Mouse (Mus musculus) hindbrain, embryonic 16.5 days (tissue): ENCODE results near the gene Pilrb2. TPM values are rescaled to one million over a fixed set of nuclear protein-coding genes. Genes with fewer than 3 reads are reported as not detected.
"Not testable (repeated sequence)": the region's sequence is repeated elsewhere in the genome, so short reads cannot be mapped to it uniquely, and the experiment has no call there.

Source experiments
- ATAC-seq: fragments of 200-750 bp; cut with Nextera tagmentation; 2 replicates; pipeline ENCODE4 v1.8.0; 2017; ENCODE audit warnings: moderate TSS enrichment, moderate library complexity
- H3K27ac ChIP-seq: fragments of 300-500 bp; sonication (generic); 2 replicates; pipeline ENCODE4 v1.5.1; 2014; ENCODE audit warnings: low read depth, mild to moderate bottlenecking, control low read depth, low read length, moderate library complexity
- H3K27me3 ChIP-seq: fragments of 300-500 bp; sonication (generic); replicated peaks from 2 replicates; pipeline ENCODE4 v1.6.1; 2014; ENCODE audit warnings: low read length; ENCODE audit not compliant: control insufficient read depth, insufficient read depth
- H3K36me3 ChIP-seq: fragments of 300-500 bp; sonication (generic); 2 replicates; pipeline ENCODE4 v1.6.1; 2014; ENCODE audit warnings: mild to moderate bottlenecking, low read length, moderate library complexity, mixed read lengths; ENCODE audit not compliant: control insufficient read depth, insufficient read depth
- H3K4me1 ChIP-seq: fragments of 300-500 bp; sonication (generic); 2 replicates; pipeline ENCODE4 v1.6.1; 2014; ENCODE audit warnings: low read depth, low read length; ENCODE audit not compliant: control insufficient read depth, insufficient read depth
- H3K4me2 ChIP-seq: fragments of 300-500 bp; sonication (generic); 2 replicates; pipeline ENCODE4 v1.6.1; 2014; ENCODE audit warnings: mild to moderate bottlenecking, low read length, control low read depth, moderate library complexity
- H3K4me3 ChIP-seq: fragments of 300-500 bp; sonication (generic); 2 replicates; pipeline ENCODE4 v1.5.1; 2014; ENCODE audit warnings: mild to moderate bottlenecking, low read length, control low read depth, moderate library complexity
- H3K9ac ChIP-seq: fragments of 300-500 bp; sonication (generic); 2 replicates; pipeline ENCODE4 v1.6.1; 2014; ENCODE audit warnings: low read depth, mild to moderate bottlenecking, control low read depth, low read length, moderate library complexity
- H3K9me3 ChIP-seq: fragments of 300-500 bp; sonication (generic); 2 replicates; pipeline ENCODE4 v1.6.1; 2014; ENCODE audit warnings: mild to moderate bottlenecking, low read length, moderate library complexity; ENCODE audit not compliant: control insufficient read depth
- WGBS: fragments of 180-500 bp; shearing (Covaris S2); extraction: QIAGEN DNeasy Blood & Tissue Kit; methylation state at CpG from one replicate; pipeline ENCODE4 v1.1.7; 2014; 5-methylcytosine and 5-hydroxymethylcytosine counted together
- polyA plus RNA-seq: library from polyadenylated mRNA; unstranded; fragments of >200 nt; fragmentation: Nextera tagmentation; extraction: Ambion mirVana; gene quantifications from 2 replicates; pipeline ENCODE4 v1.2.1, GENCODE M21; 2015

Pilrb2 gene
- not detected in 2 replicates for polyA plus RNA-seq

DNA sequence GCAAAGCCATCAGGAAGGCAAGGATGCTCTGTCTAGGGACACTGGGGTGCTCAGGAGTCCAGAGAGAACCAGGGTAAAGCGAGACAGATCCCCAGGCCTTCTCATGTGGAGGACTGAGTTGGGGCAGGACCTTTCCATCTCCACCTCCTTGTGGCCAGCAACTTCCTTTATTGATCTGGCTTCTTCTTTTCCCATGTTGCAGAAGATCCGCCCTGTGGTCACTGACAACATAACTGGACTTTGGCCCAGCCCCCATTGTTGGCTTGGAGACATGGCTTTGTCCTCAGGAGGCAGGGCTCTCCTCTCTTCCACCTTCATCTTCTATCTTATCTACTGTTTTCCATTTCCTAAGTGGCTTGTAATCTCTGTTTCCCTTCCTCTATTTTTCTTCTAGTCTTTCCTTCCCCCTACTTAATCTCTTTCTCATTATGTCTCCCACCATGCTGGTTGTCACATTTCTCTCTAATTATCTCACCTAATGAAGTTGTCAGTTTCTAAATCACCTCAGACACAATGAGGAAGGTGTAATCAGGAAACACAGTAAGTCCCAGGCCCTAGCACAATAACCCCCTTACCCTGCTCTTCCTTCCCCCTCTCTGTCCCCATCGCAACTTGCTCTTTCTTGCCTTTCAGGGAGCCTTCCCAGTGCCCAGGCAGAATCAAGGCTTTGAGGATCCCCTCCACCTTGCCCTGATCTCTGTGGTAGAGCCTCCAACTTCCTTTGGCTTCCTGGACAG, at the start of gene Pilrb2:
Gene Pilrb2, minus strand, starts transcription at position 172 of the 737 bp plus-strand sequence.
- not testable (repeated sequence) for H3K4me2 ChIP-seq, H3K9ac ChIP-seq, H3K9me3 ChIP-seq, H3K36me3 ChIP-seq, H3K4me3 ChIP-seq, ATAC-seq, H3K27me3 ChIP-seq, H3K4me1 ChIP-seq, H3K27ac ChIP-seq
- WGBS, result 85% methylated on average over 2 of the region's 3 CpGs

DNA sequence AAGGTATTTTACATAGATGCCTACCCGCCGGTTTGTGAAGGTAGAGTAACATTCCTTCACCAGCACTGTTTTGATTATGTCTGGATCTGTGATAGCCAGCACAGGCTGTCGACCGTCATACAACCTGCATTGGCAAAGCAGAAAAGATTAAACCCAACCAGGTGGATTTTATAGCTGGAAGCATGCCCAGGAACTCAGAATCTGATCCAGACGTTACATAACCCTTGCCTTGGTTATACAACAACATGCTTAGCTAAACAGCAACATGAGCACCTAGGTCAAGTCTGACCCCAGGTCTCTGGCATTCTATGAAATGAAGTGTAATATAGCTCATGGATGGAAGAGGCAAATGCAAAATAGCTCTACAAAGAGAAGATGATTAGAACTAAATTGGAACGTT, 43.9 kb upstream of the Pilrb2 start:
- no peak overlapping the region for H3K27ac ChIP-seq
- H3K9me3 ChIP-seq, result no peaks in the 10 kb centered on the region
- no peak for ATAC-seq
- no peaks in the 10 kb centered on the region for H3K36me3 ChIP-seq
- H3K9ac ChIP-seq, result no peak overlapping the region
- no peaks in the 10 kb centered on the region for H3K27me3 ChIP-seq
- no peak overlapping the region for H3K4me2 ChIP-seq
- H3K4me3 ChIP-seq, result no peak overlapping the region
- no peaks in the 10 kb centered on the region for H3K4me1 ChIP-seq
- WGBS, result 80% methylated on average over 6 of the region's 6 CpGs

DNA sequence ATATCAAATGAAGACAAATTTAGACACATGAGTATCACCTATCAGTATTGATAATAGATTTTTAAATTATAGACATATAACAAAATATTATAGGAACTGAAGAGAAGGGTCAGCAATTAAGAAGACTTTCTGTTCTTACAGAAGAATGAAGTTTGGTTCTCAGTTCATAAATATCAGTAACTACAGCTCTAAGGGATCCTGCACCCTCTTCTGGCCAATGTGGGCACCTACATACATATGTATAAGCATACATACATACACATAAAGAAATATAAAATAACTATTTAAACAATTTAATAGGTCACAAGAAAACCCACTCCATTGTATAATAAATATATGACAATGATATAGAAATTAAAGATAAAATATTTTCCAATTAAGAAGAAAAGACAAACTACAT, 42.9 kb upstream of the Pilrb2 start:
- no peak overlapping the region for H3K27ac ChIP-seq
- no peak for ATAC-seq
- no peak overlapping the region for H3K4me3 ChIP-seq
- no peaks in the 10 kb centered on the region for H3K27me3 ChIP-seq
- H3K4me1 ChIP-seq, result no peaks in the 10 kb centered on the region
- H3K36me3 ChIP-seq, result no peaks in the 10 kb centered on the region
- no peaks in the 10 kb centered on the region for H3K9me3 ChIP-seq
- H3K9ac ChIP-seq, result no peak overlapping the region
- no peak overlapping the region for H3K4me2 ChIP-seq

DNA sequence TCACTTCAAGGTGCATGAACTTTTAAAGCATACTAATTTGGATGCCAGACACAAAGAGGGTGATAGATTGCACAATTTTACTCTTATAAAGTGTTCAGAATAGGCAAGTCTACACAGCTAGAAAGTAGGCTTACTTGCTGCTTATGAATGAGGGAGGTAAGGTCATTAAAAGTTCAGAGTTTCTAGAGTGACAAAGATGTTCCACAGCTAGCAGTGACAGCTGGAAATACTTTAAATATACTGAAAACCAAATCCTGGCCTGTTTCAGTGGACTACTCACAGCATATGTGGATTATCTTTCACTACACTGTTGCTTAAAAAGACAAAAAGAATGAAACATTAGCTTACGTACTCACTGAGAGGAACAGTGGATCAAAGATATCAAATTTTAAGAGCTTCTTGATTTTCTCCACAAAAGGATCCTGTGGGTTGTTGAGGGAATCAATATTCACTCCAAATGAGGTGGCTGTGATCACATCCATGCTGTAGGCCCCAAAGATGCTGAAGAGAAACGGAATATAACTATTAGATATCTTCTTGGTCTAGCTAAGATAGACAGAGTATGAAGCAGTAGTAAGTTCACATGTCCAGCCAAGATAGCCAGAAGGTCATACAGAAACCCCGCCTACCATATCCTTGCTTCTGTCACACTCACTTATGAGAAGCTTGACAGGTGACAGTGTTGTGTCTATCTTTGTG, 38.1 kb upstream of the Pilrb2 start:
- Histone ChIP-seq H3K4me2 (no peak overlapping the region), H3K36me3 (no peaks in the 10 kb centered on the region)
- no peak for ATAC-seq

DNA sequence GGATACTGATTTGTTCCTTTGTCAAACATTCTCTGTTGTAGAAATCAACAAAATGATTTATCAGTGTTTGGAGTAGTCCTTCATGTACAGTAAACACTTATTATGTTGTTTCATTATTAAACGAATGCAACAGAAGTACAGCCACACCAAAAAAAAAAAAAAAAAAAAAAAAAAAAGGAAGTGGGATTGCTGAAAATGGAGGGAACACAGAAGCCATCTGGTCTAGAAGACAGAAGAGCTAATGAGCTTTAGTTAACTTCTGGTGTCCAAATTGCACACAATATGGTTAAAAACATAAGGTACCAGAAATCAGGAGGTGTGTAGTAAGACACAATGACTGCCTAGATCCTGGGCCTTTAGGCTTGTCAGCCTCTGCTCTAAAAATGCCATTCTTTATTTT, 26.2 kb upstream of the Pilrb2 start:
- Histone ChIP-seq H3K4me2 (no peak overlapping the region), H3K4me1 (no peaks in the 10 kb centered on the region), H3K36me3 (no peaks in the 10 kb centered on the region), H3K9me3 (no peaks in the 10 kb centered on the region), H3K4me3 (no peak overlapping the region), H3K27me3 (no peaks in the 10 kb centered on the region), H3K27ac (no peak overlapping the region), H3K9ac (no peak overlapping the region)
- ATAC-seq, result no peak
- 95% methylated on average over 1 of the region's 1 CpGs for WGBS

More for the DNA sequence above, 38.1 kb upstream of the Pilrb2 start:
- Histone ChIP-seq H3K4me1 (no peaks in the 10 kb centered on the region), H3K27ac (no peak overlapping the region), H3K9ac (no peak overlapping the region), H3K27me3 (no peaks in the 10 kb centered on the region), H3K9me3 (no peaks in the 10 kb centered on the region), H3K4me3 (no peak overlapping the region)
- 88% methylated on average over 3 of the region's 3 CpGs for WGBS

DNA sequence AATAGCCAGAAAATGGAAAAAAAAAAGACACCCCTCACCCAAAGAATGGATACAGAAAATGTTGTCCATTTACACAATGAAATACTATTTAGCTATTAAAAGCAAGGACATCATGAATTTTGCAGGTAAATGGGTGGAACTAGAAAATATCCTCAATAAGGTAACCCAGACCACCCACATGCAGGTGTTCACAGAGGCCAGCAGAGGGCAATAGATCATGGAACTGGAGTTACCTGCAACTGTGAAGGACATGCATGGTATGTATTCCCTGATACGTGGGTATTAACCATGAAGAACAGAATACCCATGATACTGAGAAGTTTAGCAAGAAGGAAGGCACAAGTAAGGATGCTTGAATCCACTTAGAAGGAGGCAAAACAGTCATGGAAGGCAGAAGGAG, 21.3 kb upstream of the Pilrb2 start:
- Histone ChIP-seq H3K36me3 (no peaks in the 10 kb centered on the region), H3K4me3 (no peak overlapping the region), H3K9ac (no peak overlapping the region), H3K27ac (no peak overlapping the region), H3K4me2 (no peak overlapping the region), H3K27me3 (no peaks in the 10 kb centered on the region), H3K9me3 (no peaks in the 10 kb centered on the region), H3K4me1 (no peaks in the 10 kb centered on the region)
- no peak for ATAC-seq
- WGBS, result 49% methylated on average over 1 of the region's 1 CpGs

DNA sequence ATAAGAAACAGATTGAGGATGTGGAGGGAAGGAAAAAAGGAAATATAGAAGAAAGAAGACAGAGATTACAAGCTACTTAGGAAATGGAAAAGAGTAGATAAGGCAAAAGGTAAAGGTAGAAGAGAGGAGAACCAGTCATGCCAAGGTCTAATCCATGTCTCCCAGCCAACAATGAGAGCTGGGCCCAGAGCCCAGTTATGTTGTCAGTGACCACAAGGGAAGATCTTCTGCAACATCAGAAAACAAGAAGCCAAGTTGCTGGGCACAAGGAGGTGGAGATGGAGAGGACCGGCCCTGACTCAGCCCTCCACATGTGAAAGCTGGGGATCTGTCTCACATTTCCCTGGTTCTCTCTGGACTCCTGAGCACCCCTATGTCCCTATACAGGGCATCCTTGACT, 16.1 kb upstream of the Pilrb2 start:
- WGBS, result 92% methylated on average over 1 of the region's 1 CpGs
- ATAC-seq, result no peak

DNA sequence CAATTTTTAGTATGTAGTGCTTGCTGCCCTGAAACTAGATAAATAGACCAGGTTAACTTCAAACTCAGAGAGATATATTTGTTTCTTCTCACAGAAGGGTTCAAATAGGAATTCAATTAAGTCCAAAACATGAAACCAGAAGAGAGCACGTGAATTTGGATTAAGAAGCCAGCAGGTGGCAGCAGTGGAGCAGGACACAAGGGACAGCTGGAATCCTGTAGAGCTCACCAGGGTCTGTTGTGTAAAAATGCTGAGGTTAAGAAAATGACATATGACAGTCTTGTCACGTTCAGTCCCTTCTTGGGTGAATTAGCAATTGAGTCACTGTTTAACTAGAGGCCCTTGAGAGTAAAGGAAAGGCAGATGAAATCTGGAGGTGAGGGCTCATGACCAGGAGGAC, 14.3 kb upstream of the Pilrb2 start:
- 3% methylated on average over 2 of the region's 2 CpGs for WGBS
- no peak overlapping the region for H3K4me3 ChIP-seq
- H3K27me3 ChIP-seq, result no peaks in the 10 kb centered on the region
- H3K9ac ChIP-seq, result no peak overlapping the region
- no peaks in the 10 kb centered on the region for H3K9me3 ChIP-seq
- no peak for ATAC-seq
- no peak overlapping the region for H3K4me2 ChIP-seq
- H3K4me1 ChIP-seq, result no peaks in the 10 kb centered on the region
- H3K27ac ChIP-seq, result no peak overlapping the region
- H3K36me3 ChIP-seq, result no peaks in the 10 kb centered on the region

More for the DNA sequence above, 16.1 kb upstream of the Pilrb2 start:
- no peak overlapping the region for H3K27ac ChIP-seq
- H3K27me3 ChIP-seq, result no peaks in the 10 kb centered on the region
- H3K9ac ChIP-seq, result no peak overlapping the region
- no peak overlapping the region for H3K4me2 ChIP-seq
- H3K9me3 ChIP-seq, result no peaks in the 10 kb centered on the region
- no peaks in the 10 kb centered on the region for H3K36me3 ChIP-seq
- no peak overlapping the region for H3K4me3 ChIP-seq
- no peaks in the 10 kb centered on the region for H3K4me1 ChIP-seq

DNA sequence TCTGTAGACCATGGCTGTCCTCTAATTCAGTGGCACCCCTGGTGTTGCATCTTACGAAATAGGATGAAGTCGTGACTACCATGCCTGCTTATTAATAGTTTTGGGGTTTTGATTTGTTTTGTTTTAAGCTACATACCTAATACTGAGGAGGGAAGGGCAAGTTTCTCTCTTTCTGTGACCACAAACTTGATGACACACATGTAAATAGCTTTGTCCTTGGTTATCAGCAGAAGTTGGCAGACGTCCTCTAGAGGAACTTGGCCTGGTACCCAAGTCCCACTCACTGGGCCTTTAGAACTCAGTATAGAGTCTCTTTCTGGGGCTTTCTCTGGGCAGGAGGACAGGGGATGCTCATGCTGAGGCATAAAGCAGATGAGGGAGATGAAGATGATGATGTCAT, 11.7 kb upstream of the Pilrb2 start:
- H3K4me1 ChIP-seq, result no peaks in the 10 kb centered on the region
- no peak overlapping the region for H3K4me2 ChIP-seq
- H3K9ac ChIP-seq, result no peak overlapping the region
- no peak for ATAC-seq
- H3K9me3 ChIP-seq, result no peaks in the 10 kb centered on the region
- H3K36me3 ChIP-seq, result no peaks in the 10 kb centered on the region
- no peaks in the 10 kb centered on the region for H3K27me3 ChIP-seq
- 84% methylated on average over 3 of the region's 3 CpGs for WGBS
- no peak overlapping the region for H3K4me3 ChIP-seq
- H3K27ac ChIP-seq, result no peak overlapping the region
